Mouse (Mus musculus): ENCODE data around the gene Olfr1418. TPM values are rescaled to one million over a fixed set of nuclear protein-coding genes. Genes with fewer than 3 reads are reported as not detected.
"Not testable (repeated sequence)": the region's sequence is repeated elsewhere in the genome, so short reads cannot be mapped to it uniquely, and the experiment has no call there.

The Olfr1418 gene
- not detected in 2 replicates for polyA plus RNA-seq (2015; fragmentation: Nextera tagmentation; extraction: Ambion mirVana)

GRCm38 (mm10) chr19:11860966-11861365 is at the start of gene Olfr1418:
Gene Olfr1418, minus strand, starts transcription at chr19:11861066.
- 97% methylated on average over 1 of the region's 1 CpGs for WGBS
- no peaks in the 10 kb centered on the region for H3K36me3 ChIP-seq
- H3K27me3 ChIP-seq = no peaks in the 10 kb centered on the region
- no peak within 1 kb of the TSS for H3K9ac ChIP-seq
- H3K9me3 ChIP-seq = no peaks in the 10 kb centered on the region
- H3K4me2 ChIP-seq = no peak within 1 kb of the TSS
- no peak for ATAC-seq (ENCODE audit: insufficient number of reproducible peaks, insufficient read depth, low FRiP score, low TSS enrichment, low read depth)
- no peak within 1 kb of the TSS for H3K4me3 ChIP-seq
- no peak within 1 kb of the TSS for H3K27ac ChIP-seq
- H3K4me1 ChIP-seq = no peaks in the 10 kb centered on the region

- H3K36me3 ChIP-seq = no peaks in the 10 kb centered on the region
- no peak for ATAC-seq (ENCODE audit: insufficient number of reproducible peaks, insufficient read depth, low FRiP score, low TSS enrichment, low read depth)
- H3K27ac ChIP-seq = no peak within 1 kb of the TSS
- H3K4me1 ChIP-seq = no peaks in the 10 kb centered on the region
- no peaks in the 10 kb centered on the region for H3K9me3 ChIP-seq
- H3K27me3 ChIP-seq = no peaks in the 10 kb centered on the region
- H3K4me3 ChIP-seq = no peak within 1 kb of the TSS
- H3K9ac ChIP-seq = no peak within 1 kb of the TSS
- 50% methylated on average over 1 of the region's 1 CpGs for WGBS
- H3K4me2 ChIP-seq = no peak within 1 kb of the TSS
Measured at GRCm38 (mm10) chr19:11886265-11886664, 25.4 kb upstream of the Olfr1418 start, which contains the start of gene Olfr1420. Gene Olfr1420, plus strand, starts transcription at chr19:11886565.

- not testable (repeated sequence) for H3K4me3 ChIP-seq; H3K9me3 ChIP-seq; H3K27me3 ChIP-seq; ATAC-seq (ENCODE audit: insufficient number of reproducible peaks, insufficient read depth, low FRiP score, low TSS enrichment, low read depth); H3K27ac ChIP-seq; H3K4me1 ChIP-seq; H3K9ac ChIP-seq; H3K36me3 ChIP-seq; H3K4me2 ChIP-seq
- WGBS = 66% methylated on average over 22 of the region's 22 CpGs
Measured at GRCm38 (mm10) chr19:11878404-11878803, 17.5 kb upstream of the Olfr1418 start.

- H3K9ac ChIP-seq = no peak within 1 kb of the TSS
Measured at GRCm38 (mm10) chr19:11875006-11875405, 14.1 kb upstream of the Olfr1418 start, which contains the start of gene Olfr1419. Gene Olfr1419, minus strand, starts transcription at chr19:11875106.

GRCm38 (mm10) chr19:11867837-11868236 is 7.0 kb upstream of the Olfr1418 start:
- H3K4me1 ChIP-seq = no peaks in the 10 kb centered on the region
- H3K4me2 ChIP-seq = no peak overlapping the region
- no peak overlapping the region for H3K27ac ChIP-seq
- H3K27me3 ChIP-seq = no peaks in the 10 kb centered on the region
- WGBS = 84% methylated on average over 2 of the region's 2 CpGs
- H3K36me3 ChIP-seq = no peaks in the 10 kb centered on the region
- H3K9me3 ChIP-seq = no peaks in the 10 kb centered on the region
- H3K4me3 ChIP-seq = no peak overlapping the region
- ATAC-seq (ENCODE audit: insufficient number of reproducible peaks, insufficient read depth, low FRiP score, low TSS enrichment, low read depth) = no peak
- no peak overlapping the region for H3K9ac ChIP-seq

More at GRCm38 (mm10) chr19:11875006-11875405, 14.1 kb upstream of the Olfr1418 start, which contains the start of gene Olfr1419:
- no peak within 1 kb of the TSS for H3K4me3 ChIP-seq
- H3K4me1 ChIP-seq = no peaks in the 10 kb centered on the region
- H3K36me3 ChIP-seq = no peaks in the 10 kb centered on the region
- no peaks in the 10 kb centered on the region for H3K27me3 ChIP-seq
- H3K9me3 ChIP-seq = no peaks in the 10 kb centered on the region
- no peak within 1 kb of the TSS for H3K4me2 ChIP-seq
- no peak for ATAC-seq (ENCODE audit: insufficient number of reproducible peaks, insufficient read depth, low FRiP score, low TSS enrichment, low read depth)
- WGBS = 37% methylated on average over 1 of the region's 1 CpGs
- no peak within 1 kb of the TSS for H3K27ac ChIP-seq

GRCm38 (mm10) chr19:11856506-11856905 is 4.4 kb downstream of the Olfr1418 start:
- Histone ChIP-seq H3K9me3 (no peaks in the 10 kb centered on the region), H3K27ac (no peak overlapping the region), H3K4me3 (no peak overlapping the region), H3K9ac (no peak overlapping the region), H3K36me3 (no peaks in the 10 kb centered on the region), H3K4me1 (no peaks in the 10 kb centered on the region), H3K4me2 (no peak overlapping the region), H3K27me3 (no peaks in the 10 kb centered on the region)
- ATAC-seq (ENCODE audit: insufficient number of reproducible peaks, insufficient read depth, low FRiP score, low TSS enrichment, low read depth) = no peak
- WGBS = 83% methylated on average over 6 of the region's 6 CpGs

- Histone ChIP-seq H3K27ac (no peak overlapping the region), H3K4me2 (no peak overlapping the region), H3K9ac (no peak overlapping the region), H3K36me3 (no peaks in the 10 kb centered on the region), H3K9me3 (no peaks in the 10 kb centered on the region), H3K4me1 (no peaks in the 10 kb centered on the region), H3K27me3 (no peaks in the 10 kb centered on the region), H3K4me3 (no peak overlapping the region)
- 89% methylated on average over 2 of the region's 2 CpGs for WGBS
- no peak for ATAC-seq (ENCODE audit: insufficient number of reproducible peaks, insufficient read depth, low FRiP score, low TSS enrichment, low read depth)
Measured at GRCm38 (mm10) chr19:11854821-11855220, 6.0 kb downstream of the Olfr1418 start.

- H3K27me3 ChIP-seq = no peaks in the 10 kb centered on the region
- no peaks in the 10 kb centered on the region for H3K4me1 ChIP-seq
- 65% methylated on average over 4 of the region's 4 CpGs for WGBS
- no peaks in the 10 kb centered on the region for H3K36me3 ChIP-seq
- H3K9ac ChIP-seq = no peak overlapping the region
- no peak overlapping the region for H3K27ac ChIP-seq
- H3K4me3 ChIP-seq = no peak overlapping the region
- H3K9me3 ChIP-seq = no peaks in the 10 kb centered on the region
- no peak overlapping the region for H3K4me2 ChIP-seq
- no peak for ATAC-seq (ENCODE audit: insufficient number of reproducible peaks, insufficient read depth, low FRiP score, low TSS enrichment, low read depth)
Measured at GRCm38 (mm10) chr19:11852652-11853051, 8.2 kb downstream of the Olfr1418 start.

- no peak for ATAC-seq (ENCODE audit: insufficient number of reproducible peaks, insufficient read depth, low FRiP score, low TSS enrichment, low read depth)
- no peak overlapping the region for H3K4me3 ChIP-seq
- no peaks in the 10 kb centered on the region for H3K27me3 ChIP-seq
- no peaks in the 10 kb centered on the region for H3K36me3 ChIP-seq
- H3K9ac ChIP-seq = no peak overlapping the region
- no peaks in the 10 kb centered on the region for H3K9me3 ChIP-seq
- H3K4me2 ChIP-seq = no peak overlapping the region
- H3K27ac ChIP-seq = no peak overlapping the region
- 76% methylated on average over 4 of the region's 4 CpGs for WGBS
- H3K4me1 ChIP-seq = no peaks in the 10 kb centered on the region
Measured at GRCm38 (mm10) chr19:11846333-11846732, 14.5 kb downstream of the Olfr1418 start.

GRCm38 (mm10) chr19:11839119-11839518 is 21.7 kb downstream of the Olfr1418 start, which contains the start of gene Olfr1417:
Gene Olfr1417, minus strand, starts transcription at chr19:11839219.
- ATAC-seq (ENCODE audit: insufficient number of reproducible peaks, insufficient read depth, low FRiP score, low TSS enrichment, low read depth) = no peak
- H3K27me3 ChIP-seq = no peaks in the 10 kb centered on the region
- H3K9me3 ChIP-seq = no peaks in the 10 kb centered on the region
- 83% methylated on average over 4 of the region's 4 CpGs for WGBS
- H3K36me3 ChIP-seq = no peaks in the 10 kb centered on the region
- H3K27ac ChIP-seq = no peak within 1 kb of the TSS
- H3K4me1 ChIP-seq = no peaks in the 10 kb centered on the region
- no peak within 1 kb of the TSS for H3K4me3 ChIP-seq
- H3K9ac ChIP-seq = no peak within 1 kb of the TSS
- H3K4me2 ChIP-seq = no peak within 1 kb of the TSS

GRCm38 (mm10) chr19:11823346-11824065 is 37.4 kb downstream of the Olfr1418 start:
- Histone ChIP-seq H3K4me1 (peaks cover 8% of the 10 kb centered on the region), H3K9ac (no peak overlapping the region), H3K36me3 (no peaks in the 10 kb centered on the region), H3K27ac (no peak overlapping the region), H3K4me2 (no peak overlapping the region), H3K27me3 (peaks cover 22% of the 10 kb centered on the region), H3K4me3 (no peak overlapping the region), H3K9me3 (no peaks in the 10 kb centered on the region)
- no peak for ATAC-seq (ENCODE audit: insufficient number of reproducible peaks, insufficient read depth, low FRiP score, low TSS enrichment, low read depth)
- 24% methylated on average over 4 of the region's 4 CpGs for WGBS

GRCm38 (mm10) chr19:11820211-11820610 is 40.7 kb downstream of the Olfr1418 start:
- Histone ChIP-seq H3K4me2 (peak overlapping the region; percentile 93), H3K9ac (no peak overlapping the region), H3K27me3 (peaks cover 50% of the 10 kb centered on the region), H3K4me3 (peak overlapping the region; percentile 69), H3K36me3 (no peaks in the 10 kb centered on the region), H3K9me3 (no peaks in the 10 kb centered on the region), H3K4me1 (peaks cover 11% of the 10 kb centered on the region), H3K27ac (no peak overlapping the region)
- no peak for ATAC-seq (ENCODE audit: insufficient number of reproducible peaks, insufficient read depth, low FRiP score, low TSS enrichment, low read depth)
- WGBS = 25% methylated on average over 6 of the region's 6 CpGs
